Comparison of ENCODE assay signal across 8 mouse cellular contexts in the genomic region with DNA sequence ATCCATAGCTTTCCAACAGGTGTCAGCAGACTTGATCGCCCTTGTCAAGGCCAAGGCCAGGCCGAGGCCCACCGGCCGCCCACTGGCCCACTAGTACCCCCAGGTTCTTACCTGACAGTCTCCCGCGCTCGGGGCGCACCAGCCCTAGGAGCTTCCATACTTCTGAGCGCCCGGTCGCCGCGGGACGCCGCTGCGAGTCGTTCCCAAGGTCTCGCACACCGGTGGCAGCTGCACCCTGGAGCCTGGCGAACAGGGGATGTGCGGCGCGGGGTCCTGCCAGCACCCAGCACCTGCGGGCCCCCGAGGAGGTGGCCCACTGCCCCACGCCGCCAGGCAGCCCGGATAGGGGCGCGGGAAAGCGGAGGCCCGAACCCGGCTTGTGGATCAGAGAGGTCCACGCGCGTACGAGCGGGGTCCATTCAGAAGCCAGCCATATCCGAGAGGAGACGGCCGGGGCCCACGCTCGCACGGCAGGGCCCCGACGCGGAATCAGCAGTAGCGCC. TPM values are rescaled to one million over a fixed set of nuclear protein-coding genes. Genes with fewer than 3 reads are reported as not detected.
DNase-seq lines count a peak whose midpoint lies in the region; ATAC-seq and TF ChIP-seq lines count a peak whose summit lies in the region.

No protein-coding gene starts in this region.

- peak overlapping the region; percentile 76 for H3K9ac ChIP-seq in heart, postnatal 0 days (replicated peaks; ENCODE audit: low read depth, low read length)
- H3K9ac ChIP-seq in limb, embryonic 13.5 days: peak overlapping the region; percentile 81
- peak overlapping the region; percentile 85 for H3K9ac ChIP-seq in neural tube, embryonic 15.5 days (replicated peaks)

- H3K4me1 ChIP-seq in cerebellum, adult 2 months (ENCODE audit: control insufficient read depth, insufficient read depth, low read length): peaks cover 21% of the 10 kb centered on the region
- H3K4me1 ChIP-seq in heart, postnatal 0 days (ENCODE audit: control insufficient read depth, insufficient read depth): peaks cover 10% of the 10 kb centered on the region
- H3K4me1 ChIP-seq in limb, embryonic 13.5 days: peaks cover 19% of the 10 kb centered on the region
- peaks cover 27% of the 10 kb centered on the region for H3K4me1 ChIP-seq in neural tube, embryonic 15.5 days

- H3K27me3 ChIP-seq in cerebellum, adult 2 months (ENCODE audit: control insufficient read depth, insufficient read depth, low read length): no peaks in the 10 kb centered on the region
- no peaks in the 10 kb centered on the region for H3K27me3 ChIP-seq in heart, postnatal 0 days (ENCODE audit: control insufficient read depth, insufficient read depth, low read length)
- H3K27me3 ChIP-seq in limb, embryonic 13.5 days: no peaks in the 10 kb centered on the region
- no peaks in the 10 kb centered on the region for H3K27me3 ChIP-seq in neural tube, embryonic 15.5 days (replicated peaks)

- under 1% methylated on average over 48 of the region's 48 CpGs for WGBS in cerebellum, adult 2 months
- under 1% methylated on average over 48 of the region's 48 CpGs for WGBS in heart, postnatal 0 days
- WGBS in limb, embryonic 13.5 days: under 1% methylated on average over 48 of the region's 48 CpGs
- under 1% methylated on average over 37 of the region's 48 CpGs for WGBS in neural tube, embryonic 15.5 days

- TF ChIP-seq CTCF in cerebellum, adult 2 months (IDR thresholded peaks at IDR 0.05; ENCODE audit: borderline replicate concordance, insufficient read depth, low read depth, low read length): no peak
- no peak for TF ChIP-seq CTCF in heart, postnatal 0 days (IDR thresholded peaks at IDR 0.05; ENCODE audit: low read depth)

- ATAC-seq in heart, postnatal 0 days (ENCODE audit: insufficient read depth, low read depth): peak; percentile 14
- peak; percentile 34; the same call in 1 of the 2 replicates for ATAC-seq in limb, embryonic 13.5 days (ENCODE audit: low FRiP score, low read depth)
- ATAC-seq in neural tube, embryonic 15.5 days (ENCODE audit: low FRiP score): peak; percentile 51

- H3K9me3 ChIP-seq in heart, postnatal 0 days (replicated peaks; ENCODE audit: control insufficient read depth, low read length): no peaks in the 10 kb centered on the region
- H3K9me3 ChIP-seq in limb, embryonic 13.5 days: no peaks in the 10 kb centered on the region
- no peaks in the 10 kb centered on the region for H3K9me3 ChIP-seq in neural tube, embryonic 15.5 days (replicated peaks)

- H3K4me2 ChIP-seq in heart, postnatal 0 days (ENCODE audit: low read depth, low read length): peak overlapping the region; percentile 98
- peak overlapping the region; percentile 82 for H3K4me2 ChIP-seq in limb, embryonic 13.5 days (replicated peaks)
- H3K4me2 ChIP-seq in neural tube, embryonic 15.5 days: peak overlapping the region; percentile 91

- H3K4me3 ChIP-seq in cerebellum, adult 2 months (replicated peaks; ENCODE audit: insufficient read depth, low read depth, low read length): peak overlapping the region; percentile 76
- peak overlapping the region; percentile 83 for H3K4me3 ChIP-seq in heart, postnatal 0 days (ENCODE audit: low read depth, low read length)
- peak overlapping the region; percentile 65 for H3K4me3 ChIP-seq in limb, embryonic 13.5 days
- H3K4me3 ChIP-seq in neural tube, embryonic 15.5 days (replicated peaks): peak overlapping the region; percentile 84

- no peak for TF ChIP-seq POLR2A in cerebellum, adult 2 months (IDR thresholded peaks at IDR 0.05; ENCODE audit: borderline replicate concordance, insufficient read depth, low read length)

- H3K36me3 ChIP-seq in heart, postnatal 0 days (replicated peaks; ENCODE audit: control insufficient read depth, insufficient read depth, low read length): no peaks in the 10 kb centered on the region
- no peaks in the 10 kb centered on the region for H3K36me3 ChIP-seq in limb, embryonic 13.5 days
- no peaks in the 10 kb centered on the region for H3K36me3 ChIP-seq in neural tube, embryonic 15.5 days

- DNase-seq in gastrocnemius, postnatal 10 days: peak; percentile 47
- no peak for DNase-seq in gastrocnemius, adult 18-20 months (ENCODE audit: low spot score)
- DNase-seq in CD4-positive, CD25-positive, alpha-beta regulatory T cell, adult 2 months (ENCODE audit: low read depth, low spot score): peak; percentile 24
- peak in 1 of 2 experiments; percentile 45 for DNase-seq in cerebellum, adult 2 months
- no peak for DNase-seq in heart, postnatal 0 days (ENCODE audit: low spot score)
- peak; percentile 61 for DNase-seq in thymus, postnatal 4 days

- TF ChIP-seq EP300 in heart, postnatal 0 days (IDR thresholded peaks at IDR 0.05; ENCODE audit: low read depth): no peak

- H3K27ac ChIP-seq in cerebellum, adult 2 months (ENCODE audit: insufficient read depth, low read length): peak overlapping the region; percentile 52
- H3K27ac ChIP-seq in heart, postnatal 0 days (ENCODE audit: low read depth): peak overlapping the region; percentile 91
- H3K27ac ChIP-seq in limb, embryonic 13.5 days: peak overlapping the region; percentile 80
- peak overlapping the region; percentile 80 for H3K27ac ChIP-seq in neural tube, embryonic 15.5 days (replicated peaks)

RNA-seq across cellular contexts. Expression of a gene that starts 0.6 kb away (rescaled TPM):
- 10 to 100 TPM; 13.2 to 13.3 TPM for total RNA-seq in gastrocnemius, postnatal 10 days (2021)
- total RNA-seq in gastrocnemius, adult 18-20 months (2021): 10 to 100 TPM; 16.5 to 17.5 TPM
- polyA plus RNA-seq in cerebellum, adult 2 months (2012; rRNA removed): 21.0 and 22.0 TPM in 2 replicates
- 34.5 and 48.2 TPM in 2 replicates for total RNA-seq in heart, postnatal 0 days (2014; rRNA removed; ENCODE audit: low replicate concordance)
- 17.1 and 17.2 TPM in 2 replicates for polyA plus RNA-seq in heart, postnatal 0 days (2015; fragmentation: Nextera tagmentation; extraction: Ambion mirVana)
- polyA plus RNA-seq in limb, embryonic 13.5 days (2015; fragmentation: Nextera tagmentation; extraction: Ambion mirVana): 17.0 TPM in 2 replicates
- polyA plus RNA-seq in neural tube, embryonic 15.5 days (2015; fragmentation: Nextera tagmentation; extraction: Ambion mirVana): 14.0 and 16.4 TPM in 2 replicates

RNA-seq across cellular contexts. Expression of a gene that starts 33.3 kb away (rescaled TPM):
- total RNA-seq in gastrocnemius, postnatal 10 days (2021): 10 to 100 TPM; 11.6 to 14.2 TPM
- total RNA-seq in gastrocnemius, adult 18-20 months (2021): 10 to 100 TPM in 1 of 2 experiments, 1 to 10 TPM in 1; 9.8 to 10.4 TPM
- 21.8 and 23.4 TPM in 2 replicates for polyA plus RNA-seq in cerebellum, adult 2 months (2012; rRNA removed)
- 14.8 and 20.3 TPM in 2 replicates for total RNA-seq in heart, postnatal 0 days (2014; rRNA removed; ENCODE audit: low replicate concordance)
- polyA plus RNA-seq in heart, postnatal 0 days (2015; fragmentation: Nextera tagmentation; extraction: Ambion mirVana): 9.8 and 10.2 TPM in 2 replicates
- 36.3 and 36.5 TPM in 2 replicates for polyA plus RNA-seq in limb, embryonic 13.5 days (2015; fragmentation: Nextera tagmentation; extraction: Ambion mirVana)
- 16.8 and 24.1 TPM in 2 replicates for polyA plus RNA-seq in neural tube, embryonic 15.5 days (2015; fragmentation: Nextera tagmentation; extraction: Ambion mirVana)

RNA-seq across cellular contexts. Expression of a gene that starts 38.9 kb away (rescaled TPM):
- 10 to 100 TPM; 15.5 to 15.6 TPM for total RNA-seq in gastrocnemius, postnatal 10 days (2021)
- 10 to 100 TPM; 11.9 to 13.8 TPM for total RNA-seq in gastrocnemius, adult 18-20 months (2021)
- 18.9 TPM in 2 replicates for polyA plus RNA-seq in cerebellum, adult 2 months (2012; rRNA removed)
- total RNA-seq in heart, postnatal 0 days (2014; rRNA removed; ENCODE audit: low replicate concordance): 31.8 and 46.3 TPM in 2 replicates
- polyA plus RNA-seq in heart, postnatal 0 days (2015; fragmentation: Nextera tagmentation; extraction: Ambion mirVana): 14.1 and 17.2 TPM in 2 replicates
- polyA plus RNA-seq in limb, embryonic 13.5 days (2015; fragmentation: Nextera tagmentation; extraction: Ambion mirVana): 36.4 and 38.7 TPM in 2 replicates
- 21.5 and 27.4 TPM in 2 replicates for polyA plus RNA-seq in neural tube, embryonic 15.5 days (2015; fragmentation: Nextera tagmentation; extraction: Ambion mirVana)

RNA-seq across cellular contexts. Expression of a gene that starts 39.0 kb away (rescaled TPM):
- total RNA-seq in gastrocnemius, postnatal 10 days (2021): 1 to 10 TPM; 7.4 to 8.4 TPM
- total RNA-seq in gastrocnemius, adult 18-20 months (2021): 1 to 10 TPM; 5.3 to 6.3 TPM
- polyA plus RNA-seq in cerebellum, adult 2 months (2012; rRNA removed): 6.9 and 7.3 TPM in 2 replicates
- 9.8 and 11.7 TPM in 2 replicates for total RNA-seq in heart, postnatal 0 days (2014; rRNA removed; ENCODE audit: low replicate concordance)
- polyA plus RNA-seq in heart, postnatal 0 days (2015; fragmentation: Nextera tagmentation; extraction: Ambion mirVana): 0.74 and 0.97 TPM in 2 replicates
- polyA plus RNA-seq in limb, embryonic 13.5 days (2015; fragmentation: Nextera tagmentation; extraction: Ambion mirVana): 4.5 and 5.5 TPM in 2 replicates
- polyA plus RNA-seq in neural tube, embryonic 15.5 days (2015; fragmentation: Nextera tagmentation; extraction: Ambion mirVana): 3.1 and 4.6 TPM in 2 replicates

Comparison
In these comparisons a context has a peak if more than half of its experiments do, and no peak if none do; other contexts are left out.
1. DNase-seq: peak in gastrocnemius, postnatal 10 days (single experiment), CD4-positive, CD25-positive, alpha-beta regulatory T cell, adult 2 months (single experiment) and thymus, postnatal 4 days (single experiment); none in gastrocnemius, adult 18-20 months (single experiment) and heart, postnatal 0 days (single experiment).
2. Peak in every context shown above with its lines, with median percentiles within 50 percentile points of each other: H3K27ac ChIP-seq, H3K4me3 ChIP-seq, ATAC-seq, H3K4me2 ChIP-seq and H3K9ac ChIP-seq.